In the genomic region with DNA sequence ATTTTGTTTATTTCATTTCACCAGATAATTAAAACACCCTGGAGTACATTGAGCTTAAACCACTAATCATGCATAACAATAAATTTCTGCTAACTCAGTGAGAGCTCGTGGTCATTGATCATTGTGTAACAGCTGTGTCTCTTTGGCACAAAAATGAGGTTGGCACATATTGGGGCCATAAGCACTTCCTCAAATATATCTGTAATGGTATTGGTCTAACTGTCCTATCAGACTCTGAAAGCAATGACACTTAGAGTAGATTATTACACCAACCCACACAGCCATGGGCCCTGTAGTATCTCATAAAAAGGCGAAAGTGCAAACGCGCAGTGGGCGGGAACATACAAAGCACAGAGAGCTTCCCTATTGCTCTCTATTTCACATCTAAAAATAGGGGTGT, we compare ENCODE assay signal across 22 mouse cellular contexts.
DNase-seq lines count a peak whose midpoint lies in the region; ATAC-seq lines count a peak whose summit lies in the region.
"Had no signal": no experiment of that assay in that cellular context is flagged by ENCODE, and none has a peak within 500 bp of the region (broad histone marks: within the 10 kb centered on the region; RNA-seq: fewer than 3 reads in every experiment).

No protein-coding gene starts in this region.

- WGBS in heart, embryonic 11.5 days (ENCODE audit: insufficient replicate concordance), result 90% methylated on average over 5 of the region's 5 CpGs

- H3K27ac ChIP-seq in heart, embryonic 11.5 days (ENCODE audit: low read depth, low read length), result no peak overlapping the region

- H3K9me3 ChIP-seq in heart, embryonic 11.5 days (replicated peaks; ENCODE audit: control insufficient read depth, low read length), result no peaks in the 10 kb centered on the region
- H3K9me3 ChIP-seq: G1E had no signal

- peak; percentile 8 for DNase-seq in fat pad, adult 2 months (ENCODE audit: extremely low read depth, low read depth, low spot score)
- DNase-seq in frontal cortex, postnatal 10 days (ENCODE audit: low spot score in 2 of 2), result no peak
- DNase-seq in layer of hippocampus, adult 8-10 months (ENCODE audit: low spot score in 2 of 2), result no peak
- no peak for DNase-seq in thymus, postnatal 14 days
- DNase-seq: adrenal gland, adult 2 months; adrenal gland, adult 8-10 months; adrenal gland, postnatal 10 days; adrenal gland, postnatal 14 days; adrenal gland, postnatal 25 days; adrenal gland, postnatal 36 days; B cell, adult 2 months; cerebellum, adult 11 months; cerebellum, adult 11-12 months had no signal

- H3K9ac ChIP-seq in heart, embryonic 11.5 days (ENCODE audit: low read depth, low read length), result no peak overlapping the region

- ATAC-seq in common myeloid progenitor, adult 5-6 weeks (replicated peaks; ENCODE audit: low read depth, poor library complexity, severe bottlenecking), result peak; percentile 69
- peak; percentile 97 for ATAC-seq in granulocyte monocyte progenitor cell, adult 5-6 weeks (replicated peaks; ENCODE audit: poor library complexity, severe bottlenecking)
- peak; percentile 86 for ATAC-seq in megakaryocyte progenitor cell, adult 5-6 weeks (replicated peaks; ENCODE audit: poor library complexity)
- no peak for ATAC-seq in heart, embryonic 11.5 days (replicated peaks; ENCODE audit: insufficient number of reproducible peaks, low FRiP score, low TSS enrichment)
- ATAC-seq: activated CD4-positive, CD25-positive, alpha-beta regulatory T cell, adult 4 months; CD4-positive, CD25-positive, alpha-beta regulatory T cell, adult 4 months; Patski had no signal

- H3K4me1 ChIP-seq in heart, embryonic 11.5 days (ENCODE audit: control insufficient read depth, insufficient read depth, low read length), result no peaks in the 10 kb centered on the region

- no peaks in the 10 kb centered on the region for H3K36me3 ChIP-seq in heart, embryonic 11.5 days (ENCODE audit: control insufficient read depth, insufficient read depth, low read length)
- H3K36me3 ChIP-seq: G1E had no signal

- H3K4me2 ChIP-seq in heart, embryonic 11.5 days, result no peak overlapping the region

- no peak overlapping the region for H3K4me3 ChIP-seq in heart, embryonic 11.5 days (ENCODE audit: low read depth, low read length)

- H3K27me3 ChIP-seq in heart, embryonic 11.5 days (ENCODE audit: control insufficient read depth, insufficient read depth, low read length), result no peaks in the 10 kb centered on the region
- H3K27me3 ChIP-seq: CH12.LX, Patski had no signal
